Mouse (Mus musculus): ENCODE measurements around the gene Cib4. TPM values are rescaled to one million over a fixed set of nuclear protein-coding genes. Genes with fewer than 3 reads are reported as not detected.
A peak's percentile ranks its signal among the peaks of the same experiment; 100 is the strongest.

Gene Cib4
- polyA plus RNA-seq, 1 experiment from 2014 or later: not detected

DNA sequence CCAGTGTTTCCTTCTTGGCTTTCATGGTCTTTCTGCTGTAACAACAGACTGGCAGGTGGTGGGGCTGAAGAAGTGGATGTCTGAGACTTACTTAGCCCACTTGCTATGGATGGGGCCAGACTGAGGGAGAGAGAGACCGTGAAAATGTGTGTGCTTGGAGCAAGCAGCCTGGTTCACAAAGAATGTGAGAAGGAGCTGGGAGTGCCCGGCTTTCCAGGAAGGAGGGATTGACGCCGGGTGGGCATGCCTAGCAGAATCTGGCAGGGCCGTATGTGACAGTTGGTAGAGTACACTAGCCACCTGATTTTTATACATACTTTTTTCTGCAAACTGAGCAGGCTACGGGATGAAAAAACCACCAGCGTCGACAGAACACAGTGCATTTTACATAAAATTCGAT, 79.3 kb downstream of the Cib4 start:
- no peaks in the 10 kb centered on the region for H3K9me3 ChIP-seq
- H3K4me2 ChIP-seq (replicated peaks): peak overlapping the region; percentile 56
- 0 out of 2 replicates have a peak, but pooled peaks have one; percentile 4 for ATAC-seq
- WGBS: 41% methylated on average over 9 of the region's 9 CpGs
- H3K27ac ChIP-seq: no peak overlapping the region
- H3K4me1 ChIP-seq (replicated peaks): peaks cover 31% of the 10 kb centered on the region
- peak overlapping the region; percentile 28 for H3K4me3 ChIP-seq (replicated peaks)
- H3K36me3 ChIP-seq: no peaks in the 10 kb centered on the region
- peaks cover 25% of the 10 kb centered on the region for H3K27me3 ChIP-seq
- peak overlapping the region; percentile 51 for H3K9ac ChIP-seq (replicated peaks)

- Histone ChIP-seq H3K9ac (replicated peaks) (peak within 1 kb of the TSS; percentile 51), H3K9me3 (no peaks in the 10 kb centered on the region), H3K4me2 (replicated peaks) (peak within 1 kb of the TSS; percentile 56), H3K27me3 (peaks cover 25% of the 10 kb centered on the region), H3K4me1 (replicated peaks) (peaks cover 33% of the 10 kb centered on the region), H3K36me3 (no peaks in the 10 kb centered on the region), H3K27ac (no peak within 1 kb of the TSS), H3K4me3 (replicated peaks) (peak within 1 kb of the TSS; percentile 28)
- WGBS: 15% methylated on average over 21 of the region's 21 CpGs
- ATAC-seq: peak; percentile 35
These were observed 79.8 kb downstream of the Cib4 start, which contains the start of gene 1700001C02Rik for GRCm38 (mm10) chr5:30465861-30466260. Gene 1700001C02Rik (plus strand): TSS chr5:30466047.

- Histone ChIP-seq H3K27me3 (peaks cover 23% of the 10 kb centered on the region), H3K27ac (peak within 1 kb of the TSS; percentile 56; the same call in 1 of the 2 replicates), H3K9me3 (no peaks in the 10 kb centered on the region), H3K36me3 (no peaks in the 10 kb centered on the region), H3K4me3 (replicated peaks) (no peak within 1 kb of the TSS), H3K4me1 (replicated peaks) (peaks cover 28% of the 10 kb centered on the region), H3K4me2 (replicated peaks) (peak within 1 kb of the TSS; percentile 42), H3K9ac (replicated peaks) (no peak within 1 kb of the TSS)
- ATAC-seq: peak; percentile 85
- WGBS: 24% methylated on average over 12 of the region's 12 CpGs
These were observed 83.8 kb downstream of the Cib4 start, which contains the start of gene Otof for GRCm38 (mm10) chr5:30461821-30462220. Gene Otof (minus strand): TSS chr5:30461932.

- H3K4me2 ChIP-seq (replicated peaks): no peak overlapping the region
- WGBS: 34% methylated on average over 4 of the region's 4 CpGs
- ATAC-seq: no peak
- H3K4me3 ChIP-seq (replicated peaks): no peak overlapping the region
- peaks cover 20% of the 10 kb centered on the region for H3K4me1 ChIP-seq (replicated peaks)
- no peaks in the 10 kb centered on the region for H3K36me3 ChIP-seq
- H3K27me3 ChIP-seq: peaks cover 10% of the 10 kb centered on the region; the same call in 1 of the 2 replicates
- no peak overlapping the region for H3K27ac ChIP-seq
- H3K9ac ChIP-seq (replicated peaks): no peak overlapping the region
- H3K9me3 ChIP-seq: no peaks in the 10 kb centered on the region
These were observed 85.5 kb downstream of the Cib4 start for GRCm38 (mm10) chr5:30460155-30460554.

- no peaks in the 10 kb centered on the region for H3K9me3 ChIP-seq
- peaks cover 6% of the 10 kb centered on the region; the same call in 1 of the 2 replicates for H3K4me1 ChIP-seq (replicated peaks)
- H3K27me3 ChIP-seq: no peaks in the 10 kb centered on the region
- no peak overlapping the region for H3K4me2 ChIP-seq (replicated peaks)
- H3K27ac ChIP-seq: no peak overlapping the region
- no peaks in the 10 kb centered on the region for H3K36me3 ChIP-seq
- no peak for ATAC-seq
- 64% methylated on average over 6 of the region's 6 CpGs for WGBS
- H3K9ac ChIP-seq (replicated peaks): no peak overlapping the region
- no peak overlapping the region for H3K4me3 ChIP-seq (replicated peaks)
These were observed 89.6 kb downstream of the Cib4 start for GRCm38 (mm10) chr5:30456056-30456455.

DNA sequence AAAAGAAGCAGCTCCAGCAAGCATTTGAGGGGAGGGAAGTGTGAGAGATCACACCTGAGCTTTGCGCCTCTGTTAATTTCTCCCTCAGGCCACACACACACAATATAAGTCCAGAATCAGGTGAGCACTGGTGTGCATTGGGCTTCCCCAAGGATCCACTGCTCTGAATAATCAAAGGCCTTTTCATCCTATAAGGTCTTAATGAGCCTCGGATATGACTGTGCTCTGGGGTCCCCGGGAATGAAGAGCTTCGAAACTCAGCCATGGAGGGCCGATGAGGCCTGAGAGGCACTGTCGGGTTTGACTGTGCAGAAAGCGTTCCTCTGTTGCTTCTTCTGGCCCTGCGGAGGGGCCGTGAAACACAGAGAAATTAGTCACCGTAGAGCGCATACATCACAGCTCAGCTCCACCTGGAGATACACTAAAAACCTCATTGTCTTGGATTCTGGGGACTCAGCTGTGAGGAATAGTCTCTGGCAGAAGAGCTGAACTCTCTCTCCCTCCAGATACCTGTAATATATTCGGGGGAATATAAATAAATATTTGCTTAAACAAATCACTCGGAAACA, 101.2 kb downstream of the Cib4 start:
- H3K27me3 ChIP-seq: 0 out of 2 replicates have a peak, but pooled peaks cover 3% of the 10 kb centered on the region
- no peaks in the 10 kb centered on the region for H3K9me3 ChIP-seq
- H3K4me2 ChIP-seq (replicated peaks): no peak overlapping the region
- no peaks in the 10 kb centered on the region for H3K36me3 ChIP-seq
- H3K4me3 ChIP-seq (replicated peaks): no peak overlapping the region
- ATAC-seq: no peak
- H3K9ac ChIP-seq (replicated peaks): no peak overlapping the region
- peaks cover 6% of the 10 kb centered on the region; the same call in 1 of the 2 replicates for H3K4me1 ChIP-seq (replicated peaks)
- 80% methylated on average over 13 of the region's 13 CpGs for WGBS
- peak overlapping the region; percentile 60; the same call in 1 of the 2 replicates for H3K27ac ChIP-seq

- no peak for ATAC-seq
- H3K27ac ChIP-seq: no peak overlapping the region
- H3K4me3 ChIP-seq (replicated peaks): no peak overlapping the region
- WGBS: 66% methylated on average over 5 of the region's 5 CpGs
- no peak overlapping the region for H3K4me2 ChIP-seq (replicated peaks)
- peaks cover 6% of the 10 kb centered on the region; the same call in 1 of the 2 replicates for H3K4me1 ChIP-seq (replicated peaks)
- H3K36me3 ChIP-seq: no peaks in the 10 kb centered on the region
- H3K9ac ChIP-seq (replicated peaks): no peak overlapping the region
- no peaks in the 10 kb centered on the region for H3K9me3 ChIP-seq
- 0 out of 2 replicates have a peak, but pooled peaks cover 3% of the 10 kb centered on the region for H3K27me3 ChIP-seq
These were observed 103.4 kb downstream of the Cib4 start for GRCm38 (mm10) chr5:30442196-30442595.

- 90% methylated on average over 8 of the region's 8 CpGs for WGBS
- H3K9me3 ChIP-seq: no peaks in the 10 kb centered on the region
- no peak overlapping the region for H3K9ac ChIP-seq (replicated peaks)
- H3K4me2 ChIP-seq (replicated peaks): no peak overlapping the region
- H3K4me3 ChIP-seq (replicated peaks): no peak overlapping the region
- no peak overlapping the region for H3K27ac ChIP-seq
- H3K36me3 ChIP-seq: no peaks in the 10 kb centered on the region
- H3K27me3 ChIP-seq: no peaks in the 10 kb centered on the region
- no peak for ATAC-seq
- H3K4me1 ChIP-seq (replicated peaks): peaks cover 6% of the 10 kb centered on the region; the same call in 1 of the 2 replicates
These were observed 105.2 kb downstream of the Cib4 start for GRCm38 (mm10) chr5:30440308-30440906.

DNA sequence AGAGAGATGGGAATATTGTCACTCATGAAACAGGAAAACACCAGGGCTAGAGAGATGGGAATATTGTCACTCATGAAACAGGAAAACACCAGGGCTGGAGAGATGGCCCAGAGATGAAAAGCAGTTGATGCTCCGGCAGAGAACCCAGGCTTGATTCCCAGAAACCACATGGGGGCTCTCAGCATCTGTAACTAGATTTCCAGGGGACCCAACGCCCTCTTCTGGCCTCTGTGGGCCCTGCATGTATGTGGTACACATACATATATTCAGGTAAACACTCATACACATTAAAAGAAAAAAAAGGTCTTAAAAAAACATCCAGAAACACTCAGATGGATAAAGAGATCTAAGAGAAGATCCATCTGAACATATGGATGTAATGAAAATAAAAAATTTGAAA, 106.7 kb downstream of the Cib4 start:
- WGBS: 44% methylated on average over 2 of the region's 2 CpGs
- H3K4me3 ChIP-seq (replicated peaks): no peak overlapping the region
- ATAC-seq: no peak

More for the DNA sequence above, 106.7 kb downstream of the Cib4 start:
- no peaks in the 10 kb centered on the region for H3K36me3 ChIP-seq
- H3K4me2 ChIP-seq (replicated peaks): no peak overlapping the region
- no peaks in the 10 kb centered on the region for H3K27me3 ChIP-seq
- no peak overlapping the region for H3K9ac ChIP-seq (replicated peaks)
- no peaks in the 10 kb centered on the region for H3K9me3 ChIP-seq
- H3K4me1 ChIP-seq (replicated peaks): no peaks in the 10 kb centered on the region
- no peak overlapping the region for H3K27ac ChIP-seq

Other genes starting within 250 kb of the Cib4 start
- gene Otof, start 83.9 kb downstream of the Cib4 start, polyA plus RNA-seq (2015; fragmentation: Nextera tagmentation; extraction: Ambion mirVana): 1.2 and 1.6 TPM in 2 replicates
- gene 1700001C02Rik, start 79.8 kb downstream of the Cib4 start, polyA plus RNA-seq (2015; fragmentation: Nextera tagmentation; extraction: Ambion mirVana): 0.48 TPM in 1 of 2 replicates, not detected in the other
- 1.9 and 2.0 TPM in 2 replicates for gene Kcnk3, start 42.3 kb upstream of the Cib4 start, polyA plus RNA-seq (2015; fragmentation: Nextera tagmentation; extraction: Ambion mirVana)
- gene Slc35f6, start 102.1 kb upstream of the Cib4 start, polyA plus RNA-seq (2015; fragmentation: Nextera tagmentation; extraction: Ambion mirVana): 29.5 and 32.0 TPM in 2 replicates
- gene Cenpa, start 120.9 kb upstream of the Cib4 start, polyA plus RNA-seq (2015; fragmentation: Nextera tagmentation; extraction: Ambion mirVana): 120 and 122 TPM in 2 replicates
- 195 and 200 TPM in 2 replicates for gene Dpysl5, start 165.7 kb upstream of the Cib4 start, polyA plus RNA-seq (2015; fragmentation: Nextera tagmentation; extraction: Ambion mirVana)